Mouse (Mus musculus) monocyte, adult 59 days (primary cell): Measurements from ENCODE around the gene Ndufaf5. TPM values are rescaled to one million over a fixed set of nuclear protein-coding genes. Genes with fewer than 3 reads are reported as not detected.

Experiments
- total RNA-seq, 2 experiments: library from RNA; stranded (reverse); gene quantifications; one replicate each; pipeline ENCODE4 v1.2.4; 2023

The Ndufaf5 gene
- 10 to 100 TPM in 1 of 2 experiments, 1 to 10 TPM in 1; 7.5 to 10.1 TPM for total RNA-seq

DNA sequence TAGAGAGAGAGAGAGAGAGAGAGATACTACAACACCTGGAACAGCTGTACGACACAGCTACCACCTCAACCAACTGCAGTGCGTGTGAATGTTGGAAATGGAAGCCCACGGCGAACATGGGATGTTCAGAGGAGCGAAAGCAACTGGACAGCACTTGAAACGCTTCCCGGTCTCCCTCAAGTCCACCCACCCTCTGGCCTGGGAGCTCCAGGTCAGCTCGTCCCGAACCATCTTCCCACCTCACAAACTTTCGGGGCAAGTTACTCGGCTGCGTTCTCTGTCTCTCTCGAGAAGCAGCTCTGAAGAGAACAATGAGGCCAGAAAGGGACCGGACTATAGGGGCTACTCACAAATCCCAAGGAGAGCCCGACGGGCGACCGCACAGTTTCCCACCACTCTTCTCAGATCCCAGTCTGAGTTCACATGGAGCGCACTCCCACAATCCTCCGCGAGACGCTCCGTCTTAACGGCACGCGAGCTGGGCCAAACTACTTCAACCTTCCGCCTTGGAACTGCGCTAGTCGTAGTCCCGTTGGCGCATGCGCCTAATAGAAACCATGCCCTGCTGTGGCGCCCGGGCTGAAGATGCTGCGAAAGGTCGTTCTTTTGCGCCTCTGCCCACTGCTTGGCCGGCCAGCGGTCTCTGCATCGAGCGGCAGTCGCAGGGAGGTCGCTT lies at the start of gene Ndufaf5, which contains the start of gene Esf1:
Gene Ndufaf5 (plus strand): TSS at position 523 of the 676 bp plus-strand sequence.
Gene Esf1 (minus strand): TSS at position 438 of the 676 bp plus-strand sequence.

GRCm38 (mm10) chr2:140151743-140152142 lies 18.7 kb upstream of the Ndufaf5 start, which contains the start of gene Gm17374:
TSS of gene Gm17374 (plus strand) at chr2:140152043.

Other genes starting within 250 kb of the Ndufaf5 start
- 1 to 10 TPM; 3.3 to 5.0 TPM for gene Tasp1, start 103.8 kb upstream of the Ndufaf5 start, total RNA-seq
- gene Gm17374, start 18.6 kb upstream of the Ndufaf5 start, total RNA-seq = not detected
- 10 to 100 TPM; 16.3 to 16.5 TPM for gene Esf1, start 85 bp upstream of the Ndufaf5 start, total RNA-seq
- gene Sel1l2, start 219.1 kb downstream of the Ndufaf5 start, total RNA-seq = not detected
- gene Macrod2, start 224.7 kb downstream of the Ndufaf5 start, total RNA-seq = under 1 TPM in 1 of 2 experiments, not detected in 1; 0.55 TPM